Mouse (Mus musculus) mouse trophoblast stem cell (cell line): Measurements from ENCODE around the gene Gal.

Experiments used
- in situ Hi-C, 2 experiments: fragments of 300-500 bp; cut with MseI, MboI; formaldehyde crosslinking; loops; 2 replicates in 1 of 2; 3 replicates in 1 of 2; pipeline ENCODE4 v1.15.1; 2025

Gene Gal

GRCm38 (mm10) chr19:3422488-3422887 is 8.1 kb upstream of the Gal start:
- in situ Hi-C loops: no loop called here

DNA sequence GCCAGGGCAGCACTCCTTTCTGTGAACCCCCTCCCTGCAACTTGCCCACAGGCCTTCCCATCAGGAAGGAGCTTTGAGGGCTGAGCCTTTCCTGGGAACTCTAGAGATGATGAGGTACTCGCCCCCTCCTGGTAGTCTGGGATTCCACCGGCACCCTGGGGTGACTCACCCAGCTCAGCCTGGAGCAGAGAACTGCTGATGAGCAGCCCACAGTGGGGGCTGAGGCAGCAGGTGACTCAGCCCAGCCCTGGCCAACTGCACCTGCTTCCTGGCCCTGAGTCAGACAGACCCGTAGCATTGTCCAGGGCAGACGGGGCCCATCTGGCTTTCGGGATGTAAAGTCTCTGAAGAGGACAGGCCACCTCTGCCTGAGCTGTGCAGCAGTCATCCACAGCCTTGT is 4.9 kb upstream of the Gal start:
- in situ Hi-C loops: no loop called here

DNA sequence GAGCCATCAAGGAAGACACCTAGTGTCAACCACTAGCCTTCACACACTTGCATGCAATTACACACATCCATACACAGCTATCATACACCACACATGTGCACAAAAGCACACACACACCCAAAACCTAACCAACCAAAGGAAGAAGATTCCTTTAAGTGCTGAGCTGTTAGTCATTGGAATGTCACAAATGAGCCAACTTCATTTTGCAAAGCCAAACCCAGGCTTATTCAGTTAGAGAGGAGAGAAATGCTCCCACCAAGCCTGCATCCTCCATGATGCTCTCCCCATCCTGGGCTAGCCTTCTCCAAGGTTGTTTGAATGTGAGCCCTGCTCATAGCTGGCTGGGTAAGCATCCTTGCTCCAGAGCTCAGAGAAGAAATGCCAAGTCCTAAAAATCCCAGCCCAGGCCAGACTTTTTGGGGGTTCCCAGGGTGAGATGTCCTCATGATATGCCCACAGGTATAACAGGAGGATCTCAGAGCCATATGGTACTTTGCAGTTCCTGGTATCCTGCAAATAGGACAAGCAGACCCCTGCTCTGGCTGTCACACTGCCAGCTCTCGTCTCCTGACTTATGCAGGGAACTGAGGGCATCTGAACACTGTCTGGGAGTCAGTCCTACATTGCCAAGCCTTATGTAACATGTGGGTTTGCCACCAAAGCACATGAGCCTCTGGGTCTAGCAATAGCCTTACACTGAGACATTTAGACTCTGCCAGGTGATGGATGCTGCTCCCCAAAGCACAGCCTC is 8.6 kb downstream of the Gal start:
- in situ Hi-C loops: no loop called here

DNA sequence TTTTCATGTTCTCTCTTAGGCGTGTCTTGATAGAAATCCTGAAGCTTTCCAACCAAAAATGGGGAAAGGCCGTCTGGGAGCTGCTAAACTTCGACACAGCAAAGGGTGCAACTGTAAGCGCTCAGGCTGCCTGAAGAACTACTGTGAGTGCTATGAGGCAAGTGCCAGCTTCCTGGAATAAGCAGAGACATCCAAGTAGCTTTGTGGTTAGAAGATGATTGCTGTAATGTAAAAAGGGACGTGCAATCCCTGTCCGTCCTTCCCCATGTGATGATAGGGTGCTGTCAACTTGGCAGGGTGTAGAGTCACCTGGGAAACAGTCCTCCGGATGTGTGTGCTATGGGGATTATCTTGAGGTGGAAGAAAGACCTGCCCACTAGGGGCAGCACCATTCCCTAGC is 10.3 kb downstream of the Gal start:
- in situ Hi-C loops: no loop called here

GRCm38 (mm10) chr19:3402390-3402789 is 12.0 kb downstream of the Gal start:
- in situ Hi-C loops: no loop called here

DNA sequence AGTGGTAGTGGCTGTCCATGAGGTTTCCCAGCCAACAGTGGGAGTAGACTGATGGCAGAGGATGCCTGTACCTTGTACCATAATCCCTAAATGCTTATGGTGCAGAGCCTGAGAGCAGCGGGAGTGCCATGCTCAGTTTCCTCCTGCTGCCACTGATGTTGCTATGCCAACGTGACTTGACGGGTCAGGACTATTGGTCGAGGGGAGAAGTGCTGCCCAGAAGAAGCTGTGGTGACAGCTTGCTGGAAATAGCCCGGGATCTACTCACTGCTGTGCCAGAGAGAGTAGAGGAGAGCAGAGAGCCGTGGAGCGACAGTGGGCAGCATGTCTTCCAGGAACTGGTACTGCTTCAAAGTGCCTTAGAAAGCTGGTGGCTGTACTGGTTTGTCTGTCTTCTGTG is 12.4 kb downstream of the Gal start:
- in situ Hi-C loops: no loop called here

- in situ Hi-C loops: no loop called here
Observed at GRCm38 (mm10) chr19:3401504-3401903, 12.8 kb downstream of the Gal start.

GRCm38 (mm10) chr19:3400057-3400456 is 14.3 kb downstream of the Gal start:
- in situ Hi-C loops: no loop called here

DNA sequence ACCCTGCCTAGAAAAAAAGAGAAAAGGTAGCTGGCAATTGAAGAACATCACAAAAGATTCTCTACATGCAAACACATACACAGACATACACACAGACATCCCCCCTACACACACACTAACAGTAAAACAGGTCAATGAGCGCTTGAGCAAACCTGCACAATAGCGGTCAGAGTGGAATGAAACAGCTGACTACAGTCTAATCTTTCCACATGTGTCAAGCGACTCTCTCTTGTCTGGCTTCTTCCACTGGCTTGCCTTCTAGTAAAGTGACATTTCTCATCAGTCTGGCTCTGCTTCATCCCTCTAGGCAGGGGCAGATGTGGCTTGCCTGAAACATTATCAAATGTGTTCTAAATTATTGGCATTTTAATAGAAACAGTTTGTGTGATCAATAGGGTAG is 20.1 kb downstream of the Gal start:
- in situ Hi-C loops: loop anchor here in 1 of 2 experiments (5.0 kb wide), 1 partner anchor 38 kb away; no protein-coding TSS in a partner anchor

DNA sequence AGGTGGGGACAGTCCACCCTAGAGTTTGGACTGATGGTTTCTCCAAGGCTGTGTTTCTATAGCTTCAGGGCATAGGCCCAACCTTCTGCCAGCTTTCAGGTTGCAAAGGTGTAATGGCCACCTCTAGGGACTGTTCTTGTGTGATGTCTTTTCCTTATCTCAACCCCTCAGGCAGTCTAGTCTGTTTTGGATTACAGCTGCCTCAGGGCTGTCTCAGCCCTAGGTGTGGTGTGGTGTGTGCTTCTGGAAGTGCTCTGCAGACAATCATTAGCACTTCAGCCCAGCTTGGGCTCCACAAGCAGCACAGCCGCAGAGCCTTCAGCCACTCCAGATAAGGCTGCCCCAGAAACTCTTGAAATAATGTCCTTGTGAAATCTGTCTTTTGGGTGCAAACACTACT is 22.0 kb downstream of the Gal start:
- in situ Hi-C loops: loop anchor here in 1 of 2 experiments (5.0 kb wide), 1 partner anchor 40 kb away; no protein-coding TSS in a partner anchor

- in situ Hi-C loops: loop anchor here in 1 of 2 experiments (5.0 kb wide), 1 partner anchor 43 kb away; no protein-coding TSS in a partner anchor
Observed at GRCm38 (mm10) chr19:3389089-3389488, 25.3 kb downstream of the Gal start.

- in situ Hi-C loops: loop anchor here in 1 of 2 experiments (5.0 kb wide), 1 partner anchor 44 kb away; no protein-coding TSS in a partner anchor
Observed at GRCm38 (mm10) chr19:3388629-3389057, 25.7 kb downstream of the Gal start, which contains the start of gene Tesmin. TSS of gene Tesmin (plus strand) at chr19:3388857.

DNA sequence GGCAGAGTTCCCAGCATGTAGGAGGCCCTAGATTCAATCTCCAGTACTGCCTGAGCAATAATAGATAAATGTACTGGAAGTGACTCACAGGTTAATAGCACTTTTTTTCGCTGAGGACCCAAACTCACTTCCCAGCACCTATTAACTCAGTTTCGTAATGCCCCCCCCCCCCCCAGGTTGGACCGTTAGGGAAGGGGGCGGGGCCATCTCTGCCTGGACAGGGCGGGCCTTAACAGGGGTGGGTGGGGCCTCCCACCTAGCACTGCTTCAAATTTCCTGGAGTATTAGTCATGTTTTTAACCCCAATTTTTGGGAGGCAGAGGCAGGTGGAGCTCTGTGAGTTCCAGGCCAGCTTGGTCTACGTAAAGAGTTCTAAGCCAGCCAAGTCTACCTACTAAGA is 26.3 kb downstream of the Gal start:
- in situ Hi-C loops: loop anchor here in 1 of 2 experiments (5.0 kb wide), 1 partner anchor 44 kb away; no protein-coding TSS in a partner anchor

DNA sequence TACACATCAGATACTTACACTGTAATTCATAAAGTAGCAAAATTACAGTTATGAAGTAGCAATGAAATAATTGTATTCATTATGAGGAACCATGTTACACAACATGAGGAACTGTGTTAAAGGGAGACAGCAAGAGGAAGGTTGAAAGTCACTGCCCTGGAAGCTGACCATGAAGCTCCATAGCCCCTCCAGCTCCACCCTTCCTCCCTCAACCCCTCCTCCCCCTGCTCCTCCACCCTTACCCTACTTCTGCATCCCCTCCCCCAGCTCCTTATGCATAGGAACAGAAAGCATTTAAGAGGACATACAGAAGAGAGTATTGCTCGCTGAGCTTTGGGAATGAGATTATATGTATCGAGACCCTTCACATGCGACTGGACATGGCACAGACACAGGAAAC is 35.7 kb downstream of the Gal start:
- in situ Hi-C loops: no loop called here

GRCm38 (mm10) chr19:3376966-3377715 is 37.2 kb downstream of the Gal start:
- in situ Hi-C loops: no loop called here

DNA sequence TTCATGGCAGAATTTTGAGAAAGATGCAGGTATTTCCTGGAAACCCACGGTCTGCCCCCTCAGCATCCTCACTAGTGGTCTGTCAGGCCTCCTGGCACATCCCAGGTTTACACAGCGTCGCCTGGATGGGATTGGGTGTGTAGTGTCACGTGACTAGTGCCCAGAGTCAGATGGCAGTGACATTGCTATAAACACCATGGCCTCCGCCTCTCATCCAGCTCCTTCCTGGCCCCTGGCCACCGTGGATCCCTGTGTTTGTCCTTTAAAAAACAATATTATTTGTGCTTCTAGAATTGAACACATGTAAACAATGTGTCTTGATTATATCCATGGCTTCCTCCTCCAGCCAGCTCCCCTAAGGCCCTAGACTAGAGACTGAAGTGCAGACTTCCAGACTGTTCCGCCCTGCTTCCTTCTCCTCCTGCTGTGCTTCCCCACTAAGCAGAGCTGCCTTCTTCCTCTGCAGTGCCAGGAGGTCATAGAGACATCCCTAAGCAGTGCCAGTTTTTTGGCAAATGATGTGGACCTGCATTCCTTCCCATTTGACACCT is 38.3 kb downstream of the Gal start:
- in situ Hi-C loops: no loop called here

DNA sequence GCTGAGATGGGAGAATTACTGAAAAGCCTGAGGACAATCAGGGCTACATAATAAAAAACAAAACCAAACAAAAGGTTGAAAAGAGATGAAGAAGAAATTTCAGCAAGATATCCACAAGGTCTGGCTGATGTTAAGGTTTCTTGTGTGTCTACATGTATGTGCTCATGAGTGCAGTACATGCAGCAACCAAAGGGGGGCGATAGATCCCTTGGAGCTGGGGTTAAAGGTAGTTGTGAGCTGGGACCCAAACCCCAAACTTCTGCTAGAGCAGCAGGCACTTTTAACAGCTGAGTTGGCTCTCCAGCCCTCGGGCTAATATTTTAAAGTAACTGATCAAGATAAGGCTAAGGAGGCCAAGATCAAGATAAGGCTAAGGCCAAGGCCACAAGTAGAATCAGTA is 40.3 kb downstream of the Gal start:
- in situ Hi-C loops: no loop called here

DNA sequence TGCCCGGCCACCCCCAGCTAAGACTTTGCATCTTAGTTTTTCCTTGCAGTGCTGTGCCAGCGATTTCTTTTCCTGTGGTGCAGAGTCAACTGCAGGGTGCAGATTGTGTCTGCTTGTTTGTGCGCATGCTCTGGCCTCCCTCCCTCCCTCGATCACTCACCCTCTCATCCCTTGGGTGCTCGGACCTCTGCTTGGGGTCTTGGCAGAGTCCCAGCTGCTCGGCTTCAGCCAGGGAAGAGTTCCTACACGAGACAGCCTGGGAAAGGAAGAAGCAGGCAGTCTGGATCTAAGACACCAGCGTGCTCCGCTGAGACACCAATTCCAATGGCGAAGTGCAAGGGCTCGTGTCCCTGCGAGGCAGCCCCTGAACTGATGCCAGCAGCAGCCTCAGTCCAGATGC is 41.0 kb downstream of the Gal start:
- in situ Hi-C loops: no loop called here

GRCm38 (mm10) chr19:3368276-3368675 is 46.1 kb downstream of the Gal start:
- in situ Hi-C loops: no loop called here

GRCm38 (mm10) chr19:3365089-3365488 is 49.3 kb downstream of the Gal start:
- in situ Hi-C loops: no loop called here

DNA sequence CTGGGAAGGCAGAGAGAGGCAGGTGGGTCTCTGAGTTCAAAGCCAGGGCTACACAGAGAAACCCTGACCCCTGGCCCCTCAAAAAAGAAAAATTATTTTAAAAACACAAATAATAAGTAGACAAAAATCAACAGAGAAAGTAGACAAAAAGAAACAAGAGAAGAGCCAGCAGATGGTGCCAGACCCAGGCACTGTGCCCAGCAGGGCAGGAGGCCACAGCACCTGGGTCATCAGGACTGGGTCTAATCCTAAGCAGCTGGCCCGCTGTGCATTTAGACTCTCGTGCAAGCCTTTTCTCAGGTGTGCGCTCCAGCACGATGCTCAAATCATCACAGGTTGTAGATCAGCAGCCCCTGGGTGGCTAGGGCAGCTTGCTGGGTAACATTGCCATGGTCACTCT is 50.8 kb downstream of the Gal start:
- in situ Hi-C loops: no loop called here
